Mouse (Mus musculus) C2C12 (cell line): ENCODE measurements around the gene Gm20696. TPM values are rescaled to one million over a fixed set of nuclear protein-coding genes. Genes with fewer than 3 reads are reported as not detected.

Experiments
- H3K27me3 ChIP-seq: one replicate; pipeline ENCODE4 v1.6.1; 2011; ENCODE audit not compliant: control insufficient read depth, insufficient read depth, insufficient read length
- H3K36me3 ChIP-seq: one replicate; pipeline ENCODE4 v1.6.1; 2011; ENCODE audit not compliant: control insufficient read depth, insufficient read depth
- H3K4me3 ChIP-seq: one replicate; pipeline ENCODE4 v1.5.1; 2011; ENCODE audit warnings: mild to moderate bottlenecking, control low read depth; ENCODE audit not compliant: poor library complexity, insufficient read depth, severe bottlenecking
- H3K79me2 ChIP-seq: one replicate; pipeline ENCODE4 v1.6.1; 2011; ENCODE audit not compliant: control insufficient read depth, insufficient read depth
- H3K79me3 ChIP-seq: one replicate; pipeline ENCODE4 v1.6.1; 2011; ENCODE audit warnings: low read depth, control low read depth
- H3ac ChIP-seq: one replicate; pipeline ENCODE3; 2011; ENCODE audit warnings: low read depth; ENCODE audit not compliant: control insufficient read depth, insufficient read length
- CEBPB ChIP-seq: IDR thresholded peaks from one replicate; pipeline ENCODE4 v1.6.1; 2011; ENCODE audit warnings: low read depth, mild to moderate bottlenecking, control low read depth, moderate library complexity
- CTCF ChIP-seq: IDR thresholded peaks from one replicate; pipeline ENCODE4 v1.5.1; 2011; ENCODE audit not compliant: control insufficient read depth, insufficient read depth, insufficient read length
- FOSL1 ChIP-seq: IDR thresholded peaks from one replicate; pipeline ENCODE4 v1.8.0; 2011; ENCODE audit warnings: mild to moderate bottlenecking, low read length; ENCODE audit not compliant: poor library complexity, insufficient read depth, severe bottlenecking
- MAX ChIP-seq: IDR thresholded peaks from one replicate; pipeline ENCODE4 v1.6.1; 2011; ENCODE audit warnings: mild to moderate bottlenecking, control low read depth
- MYOD1 ChIP-seq: IDR thresholded peaks from one replicate; pipeline ENCODE4 v1.6.1; 2011; ENCODE audit warnings: low read depth; ENCODE audit not compliant: control insufficient read depth, insufficient read length
- MYOG ChIP-seq: IDR thresholded peaks from one replicate; pipeline ENCODE4 v1.6.1; 2011; ENCODE audit not compliant: control insufficient read depth, insufficient read length; ENCODE audit errors: extremely low read depth
- USF1 ChIP-seq: IDR thresholded peaks from one replicate; pipeline ENCODE4 v1.6.1; 2011; ENCODE audit warnings: low read depth, mild to moderate bottlenecking, control low read depth, moderate library complexity
- polyA plus RNA-seq: library from polyadenylated mRNA; unstranded; fragments of >200 nt; fragmentation: generic; extraction: Trizol; gene quantifications from one replicate; pipeline ENCODE4 v1.2.1, GENCODE M21; 2012; ENCODE audit warnings: missing spikeins

Gm20696 gene
- polyA plus RNA-seq, 1 experiment = 0.20 TPM

DNA sequence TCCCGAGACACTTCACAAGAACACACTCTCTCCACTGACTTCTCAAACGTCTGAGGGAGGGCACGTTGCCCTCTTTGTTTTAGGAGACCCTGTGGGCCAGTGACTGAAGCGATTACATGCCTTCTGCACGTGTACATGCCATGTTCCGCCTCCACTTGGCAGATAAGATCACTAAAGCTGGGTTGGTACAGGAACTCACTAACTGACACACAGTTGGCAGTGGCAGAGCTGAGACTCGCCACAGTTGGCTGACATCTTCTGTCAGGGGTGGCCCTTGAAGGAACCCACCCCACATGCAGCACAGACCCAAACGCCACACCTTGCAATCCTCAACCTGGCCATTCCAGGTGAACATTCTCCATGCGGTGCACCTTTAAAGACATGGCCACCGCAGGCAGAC, 8.0 kb downstream of the Gm20696 start:
- no peak for TF ChIP-seq USF1
- H3K79me2 ChIP-seq = no peaks in the 10 kb centered on the region
- H3K27me3 ChIP-seq = no peaks in the 10 kb centered on the region
- no peaks in the 10 kb centered on the region for H3K36me3 ChIP-seq
- H3K4me3 ChIP-seq = no peak overlapping the region
- H3K79me3 ChIP-seq = no peaks in the 10 kb centered on the region
- no peak overlapping the region for H3ac ChIP-seq

GRCm38 (mm10) chr6:99656088-99656487, 10.5 kb downstream of the Gm20696 start:
- Histone ChIP-seq H3K27me3 (no peaks in the 10 kb centered on the region), H3K79me3 (no peaks in the 10 kb centered on the region), H3ac (no peak overlapping the region), H3K79me2 (no peaks in the 10 kb centered on the region), H3K4me3 (no peak overlapping the region), H3K36me3 (no peaks in the 10 kb centered on the region)
- TF ChIP-seq MYOG = no peak
- no peak for TF ChIP-seq FOSL1
- no peak for TF ChIP-seq MAX
- TF ChIP-seq USF1 = no peak
- no peak for TF ChIP-seq MYOD1
- TF ChIP-seq CEBPB = no peak
- TF ChIP-seq CTCF = no peak

DNA sequence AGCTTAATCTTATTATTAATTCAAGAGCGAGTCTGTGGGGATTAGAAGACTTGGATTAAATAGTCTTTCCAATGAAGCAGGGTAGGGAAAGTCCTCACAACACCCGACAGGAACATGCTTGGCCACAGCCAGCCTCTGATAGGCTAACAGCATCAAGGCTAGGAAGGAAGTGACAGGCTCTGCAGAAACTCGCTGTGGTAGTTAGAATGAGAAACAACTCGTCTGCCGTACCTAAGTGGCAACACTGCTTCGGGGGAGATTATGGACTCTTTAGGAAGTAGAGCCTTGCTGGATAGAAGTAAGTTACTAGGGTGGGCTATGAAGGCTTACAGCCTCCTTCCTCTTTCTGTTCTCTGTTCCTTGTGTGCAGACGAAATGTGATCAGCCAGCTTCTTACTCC, 11.1 kb downstream of the Gm20696 start:
- Histone ChIP-seq H3K4me3 (no peak overlapping the region), H3K79me3 (no peaks in the 10 kb centered on the region), H3K36me3 (no peaks in the 10 kb centered on the region), H3ac (no peak overlapping the region), H3K79me2 (no peaks in the 10 kb centered on the region), H3K27me3 (no peaks in the 10 kb centered on the region)
- no peak for TF ChIP-seq CTCF
- TF ChIP-seq MYOD1 = no peak
- no peak for TF ChIP-seq MYOG
- TF ChIP-seq USF1 = no peak
- no peak for TF ChIP-seq CEBPB
- TF ChIP-seq MAX = no peak
- no peak for TF ChIP-seq FOSL1

DNA sequence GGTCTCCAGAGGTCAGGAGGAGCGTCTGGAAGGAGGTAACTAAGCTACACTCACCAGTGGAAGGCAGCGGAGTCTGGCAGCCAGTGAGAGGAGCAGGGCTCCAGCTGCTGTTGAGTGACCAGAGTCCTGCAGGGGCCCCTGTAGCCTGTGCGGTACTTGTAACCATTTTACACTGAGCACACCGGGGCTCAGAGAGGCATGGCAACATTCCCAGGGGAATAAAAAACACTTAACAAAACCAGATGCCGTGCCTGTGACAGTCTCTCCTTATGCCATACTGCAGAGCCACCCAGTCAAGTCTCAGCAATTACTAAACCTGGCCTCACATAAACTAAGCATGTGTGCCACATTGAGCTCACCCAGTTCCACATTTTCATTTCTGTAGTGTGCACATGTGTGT, 12.3 kb downstream of the Gm20696 start:
- Histone ChIP-seq H3ac (no peak overlapping the region), H3K79me3 (no peaks in the 10 kb centered on the region), H3K27me3 (no peaks in the 10 kb centered on the region), H3K79me2 (no peaks in the 10 kb centered on the region), H3K36me3 (no peaks in the 10 kb centered on the region), H3K4me3 (no peak overlapping the region)
- TF ChIP-seq USF1 (no peak), CEBPB (no peak), MYOD1 (no peak), MYOG (no peak), FOSL1 (no peak), MAX (no peak), CTCF (no peak)

DNA sequence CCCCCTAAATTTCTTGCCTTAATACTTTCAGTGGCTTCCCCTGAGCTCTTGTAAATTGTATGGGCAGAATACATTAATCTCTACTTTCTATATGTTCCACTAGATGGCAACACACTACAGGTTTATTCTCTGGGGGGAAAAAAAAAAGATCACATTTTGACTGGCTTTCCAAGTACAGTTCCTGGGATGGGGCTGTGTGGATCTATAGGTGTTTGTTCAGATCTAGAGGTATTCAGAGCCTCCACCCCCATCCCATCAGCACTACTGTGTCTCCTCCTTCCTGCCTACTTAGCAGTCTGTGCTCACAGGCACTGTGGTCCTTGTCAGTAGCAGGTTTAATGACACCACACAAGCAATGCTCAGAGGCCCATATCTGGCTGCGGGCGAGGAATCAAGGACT, 14.3 kb downstream of the Gm20696 start:
- H3K27me3 ChIP-seq = no peaks in the 10 kb centered on the region
- no peak for TF ChIP-seq CTCF
- no peak for TF ChIP-seq FOSL1
- TF ChIP-seq MYOD1 = no peak
- no peak for TF ChIP-seq MAX
- no peak for TF ChIP-seq USF1
- no peak for TF ChIP-seq CEBPB
- TF ChIP-seq MYOG = no peak
- no peaks in the 10 kb centered on the region for H3K79me2 ChIP-seq
- H3ac ChIP-seq = no peak overlapping the region
- no peak overlapping the region for H3K4me3 ChIP-seq
- no peaks in the 10 kb centered on the region for H3K36me3 ChIP-seq
- H3K79me3 ChIP-seq = no peaks in the 10 kb centered on the region

- Histone ChIP-seq H3K4me3 (no peak overlapping the region), H3K79me2 (no peaks in the 10 kb centered on the region), H3ac (no peak overlapping the region), H3K27me3 (no peaks in the 10 kb centered on the region), H3K79me3 (no peaks in the 10 kb centered on the region), H3K36me3 (no peaks in the 10 kb centered on the region)
- TF ChIP-seq FOSL1 = no peak
- no peak for TF ChIP-seq USF1
- TF ChIP-seq MYOD1 = no peak
- TF ChIP-seq CEBPB = no peak
- no peak for TF ChIP-seq MAX
- no peak for TF ChIP-seq MYOG
- no peak for TF ChIP-seq CTCF
Observed at GRCm38 (mm10) chr6:99649307-99649706, 17.3 kb downstream of the Gm20696 start.
